Mouse (Mus musculus): ENCODE measurements around the gene Me1.

GRCm38 (mm10) chr9:86544559-86544958 lies 151.2 kb downstream of the Me1 start:
- TF ChIP-seq CTCF (IDR thresholded peaks at IDR 0.05; ENCODE audit: low read depth) (no peak), EP300 (IDR thresholded peaks at IDR 0.05; ENCODE audit: low read depth) (no peak)

Data from liver, postnatal 0 days (tissue).